Mouse (Mus musculus) urinary bladder, adult 2 months (tissue): ENCODE results near the gene Gm3015. TPM values are rescaled to one million over a fixed set of nuclear protein-coding genes. Genes with fewer than 3 reads are reported as not detected.
"Not testable (repeated sequence)": the region's sequence is repeated elsewhere in the genome, so short reads cannot be mapped to it uniquely, and the experiment has no call there.

ENCODE experiments used
- DNase-seq: peaks from one replicate; pipeline ENCODE4 v3.0.0; 2022; ENCODE audit warnings: low spot score
- polyA plus RNA-seq: library from polyadenylated mRNA; depleted of rRNA; stranded (reverse); fragments of >200 nt; gene quantifications from 2 replicates; pipeline ENCODE4 v1.2.3, GENCODE M21; 2012; rRNA removed

Gene Gm3015
- not detected in 2 replicates for polyA plus RNA-seq

- DNase-seq: not testable (repeated sequence)
Measured at GRCm38 (mm10) chr14:42768721-42769120, at the start of gene Gm3015. Gene Gm3015, minus strand, starts transcription at chr14:42768821.

DNA sequence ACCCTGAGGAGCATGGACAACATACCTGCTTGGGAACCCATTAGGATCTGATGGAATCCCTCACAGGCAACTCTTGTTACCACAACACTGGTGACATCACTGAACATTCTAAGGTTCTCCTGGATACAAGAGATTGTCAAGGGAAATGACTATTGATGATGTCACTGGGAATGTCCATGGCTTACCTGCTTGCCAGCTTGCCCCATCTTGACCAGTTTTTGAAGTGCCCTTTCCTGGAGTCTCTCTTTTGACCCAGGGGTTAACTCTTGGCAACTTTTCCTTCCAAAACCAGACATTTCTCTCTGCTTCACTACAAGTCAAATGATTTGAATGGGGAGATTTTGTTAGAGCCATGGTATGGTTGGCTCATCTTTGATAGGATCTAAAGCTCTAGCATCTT lies 29.3 kb upstream of the Gm3015 start, which contains the start of gene Gm10377:
Gm10377 (minus strand) TSS at position 101 of the 400 bp plus-strand sequence.
- not testable (repeated sequence) for DNase-seq

Other genes starting within 250 kb of the Gm3015 start
- not detected in 2 replicates for gene Gm8024, start 244.5 kb downstream of the Gm3015 start, polyA plus RNA-seq
- gene Gm17124, start 168.9 kb downstream of the Gm3015 start, polyA plus RNA-seq: not detected in 2 replicates
- gene Gm3633, start 126.9 kb downstream of the Gm3015 start, polyA plus RNA-seq: not detected in 2 replicates
- not detected in 2 replicates for gene Gm10378, start 112.9 kb downstream of the Gm3015 start, polyA plus RNA-seq
- gene Gm10377, start 29.2 kb upstream of the Gm3015 start, polyA plus RNA-seq: not detected in 2 replicates
- gene Gm21977, start 84.7 kb upstream of the Gm3015 start, polyA plus RNA-seq: not detected in 2 replicates
- not detected in 2 replicates for gene Gm8082, start 224.8 kb upstream of the Gm3015 start, polyA plus RNA-seq
- not detected in 2 replicates for gene Gm10376, start 246.8 kb upstream of the Gm3015 start, polyA plus RNA-seq